Mouse (Mus musculus) heart, embryonic 14.5 days (tissue): ENCODE measurements around the gene Ttc23. TPM values are rescaled to one million over a fixed set of nuclear protein-coding genes. Genes with fewer than 3 reads are reported as not detected.

ENCODE experiments used
- ATAC-seq: fragments of 200-750 bp; cut with Nextera tagmentation; 2 replicates; pipeline ENCODE4 v1.8.0; 2017; ENCODE audit warnings: low read depth, moderate TSS enrichment; ENCODE audit not compliant: insufficient number of reproducible peaks, insufficient read depth, low FRiP score
- H3K27ac ChIP-seq, 2 experiments: fragments of 200-500 bp in 1 of 2; fragments of 300-500 bp in 1 of 2; sonication (generic) in 1 of 2; replicated peaks in 1 of 2; 2 replicates each; pipeline ENCODE4 v1.5.1; 2012 to 2014; ENCODE audit warnings: low read depth in 2 of 2, low read length in 2 of 2, control low read depth in 1 of 2, mild to moderate bottlenecking in 1 of 2, mixed read lengths in 1 of 2; ENCODE audit not compliant: control insufficient read depth in 1 of 2, insufficient read depth in 1 of 2
- H3K27me3 ChIP-seq: fragments of 300-500 bp; sonication (generic); 2 replicates; pipeline ENCODE4 v1.6.1; 2014; ENCODE audit warnings: mild to moderate bottlenecking, low read length, control low read depth; ENCODE audit not compliant: control insufficient read depth, insufficient read depth
- H3K36me3 ChIP-seq: fragments of 300-500 bp; sonication (generic); 2 replicates; pipeline ENCODE4 v1.6.1; 2014; ENCODE audit warnings: mild to moderate bottlenecking, control low read depth, low read length, mixed read lengths; ENCODE audit not compliant: control insufficient read depth, insufficient read depth
- H3K4me1 ChIP-seq, 2 experiments: fragments of 200-500 bp in 1 of 2; fragments of 300-500 bp in 1 of 2; sonication (generic) in 1 of 2; 2 replicates each; pipeline ENCODE4 v1.6.1; 2012 to 2014; ENCODE audit warnings: low read length in 2 of 2, control low read depth in 1 of 2, mixed read lengths in 1 of 2; ENCODE audit not compliant: control insufficient read depth in 2 of 2, insufficient read depth in 2 of 2
- H3K4me2 ChIP-seq: fragments of 300-500 bp; sonication (generic); 2 replicates; pipeline ENCODE4 v1.6.1; 2014; ENCODE audit warnings: mild to moderate bottlenecking, low read length
- H3K4me3 ChIP-seq, 2 experiments: fragments of 200-500 bp in 1 of 2; fragments of 300-500 bp in 1 of 2; sonication (generic) in 1 of 2; 2 replicates each; pipeline ENCODE4 v1.5.1; 2012 to 2014; ENCODE audit warnings: low read length in 2 of 2, mild to moderate bottlenecking in 2 of 2, control low read depth in 1 of 2, low read depth in 1 of 2, moderate library complexity in 1 of 2; ENCODE audit not compliant: control insufficient read depth in 1 of 2, insufficient read depth in 1 of 2
- H3K9ac ChIP-seq: fragments of 300-500 bp; sonication (generic); 2 replicates; pipeline ENCODE4 v1.6.1; 2014; ENCODE audit warnings: mild to moderate bottlenecking, low read length
- H3K9me3 ChIP-seq: fragments of 300-500 bp; sonication (generic); 2 replicates; pipeline ENCODE4 v1.6.1; 2016; ENCODE audit warnings: low read length, control low read depth; ENCODE audit not compliant: control insufficient read depth
- WGBS: fragments of 180-500 bp; shearing (Covaris S2); extraction: QIAGEN DNeasy Blood & Tissue Kit; methylation state at CpG from one replicate; pipeline ENCODE4 v1.1.7; 2014; 5-methylcytosine and 5-hydroxymethylcytosine counted together
- polyA plus RNA-seq: library from polyadenylated mRNA; unstranded; fragments of >200 nt; fragmentation: Nextera tagmentation; extraction: Ambion mirVana; gene quantifications from 2 replicates; pipeline ENCODE4 v1.2.1, GENCODE M21; 2014

Gene Ttc23
- polyA plus RNA-seq, 1 experiment from 2014 or later = 20.9 TPM

DNA sequence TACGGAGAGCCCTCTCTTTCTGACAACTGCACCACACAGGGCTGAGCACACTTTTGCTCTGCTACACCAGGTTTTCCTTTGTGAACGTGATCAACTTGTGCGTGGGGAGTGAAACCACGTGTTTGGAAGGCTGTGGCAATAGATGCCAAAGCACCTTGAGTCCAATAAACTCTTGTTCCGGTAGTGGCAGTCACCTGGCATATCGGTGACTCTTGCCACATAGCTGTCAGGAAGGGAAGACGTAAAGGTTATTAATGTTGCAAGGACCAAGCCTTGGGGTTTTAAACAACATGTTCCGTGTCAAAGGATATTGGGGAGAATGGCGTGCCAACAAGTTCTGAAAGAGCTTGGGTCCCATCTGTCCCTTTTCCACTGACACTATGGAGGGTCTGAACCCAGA lies 125.0 kb downstream of the Ttc23 start:
- H3K4me3 ChIP-seq = no peak overlapping the region
- no peaks in the 10 kb centered on the region for H3K27me3 ChIP-seq
- H3K9ac ChIP-seq = no peak overlapping the region
- H3K4me1 ChIP-seq = peaks cover 2 to 3% of the 10 kb centered on the region in 2 experiments; a peak in 2 of 4 replicates
- WGBS = 87% methylated on average over 9 of the region's 9 CpGs
- H3K9me3 ChIP-seq = no peaks in the 10 kb centered on the region
- H3K27ac ChIP-seq = no peak overlapping the region
- no peaks in the 10 kb centered on the region for H3K36me3 ChIP-seq
- H3K4me2 ChIP-seq = no peak overlapping the region
- no peak for ATAC-seq

DNA sequence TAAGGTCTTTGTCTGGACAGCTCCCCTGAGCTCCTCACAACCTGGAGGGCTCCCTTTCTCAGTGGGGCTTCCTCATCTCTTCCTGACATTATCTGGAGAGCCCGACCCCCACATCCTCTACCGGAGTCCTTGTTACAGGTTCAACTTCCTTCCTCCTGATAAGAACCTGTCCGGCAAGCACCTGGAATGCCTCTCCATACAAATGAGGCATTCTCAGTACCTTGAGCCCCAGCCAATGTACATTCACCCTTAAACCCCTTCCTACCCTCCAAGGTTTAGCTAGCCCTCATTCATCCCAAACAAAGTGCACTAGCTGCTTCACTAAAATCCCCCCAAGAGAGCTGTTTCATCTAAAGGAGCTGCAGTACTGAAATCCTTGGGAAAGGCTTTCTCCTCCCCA lies 128.4 kb downstream of the Ttc23 start:
- H3K36me3 ChIP-seq = no peaks in the 10 kb centered on the region
- peaks cover 2 to 3% of the 10 kb centered on the region in 2 experiments; a peak in 2 of 4 replicates for H3K4me1 ChIP-seq
- no peak overlapping the region for H3K4me3 ChIP-seq
- no peak for ATAC-seq
- 36% methylated on average over 3 of the region's 3 CpGs for WGBS
- H3K9me3 ChIP-seq = no peaks in the 10 kb centered on the region
- no peak overlapping the region for H3K9ac ChIP-seq
- no peaks in the 10 kb centered on the region for H3K27me3 ChIP-seq
- H3K27ac ChIP-seq = no peak overlapping the region
- no peak overlapping the region for H3K4me2 ChIP-seq

GRCm38 (mm10) chr7:67776636-67777305 lies 129.6 kb downstream of the Ttc23 start:
- Histone ChIP-seq H3K4me1 (peaks cover 2% of the 10 kb centered on the region in 2 experiments; a peak in 1 of 4 replicates), H3K27ac (no peak overlapping the region), H3K4me2 (no peak overlapping the region), H3K4me3 (no peak overlapping the region), H3K9me3 (no peaks in the 10 kb centered on the region), H3K9ac (no peak overlapping the region), H3K27me3 (no peaks in the 10 kb centered on the region), H3K36me3 (no peaks in the 10 kb centered on the region)
- 48% methylated on average over 12 of the region's 12 CpGs for WGBS
- ATAC-seq = no peak

GRCm38 (mm10) chr7:67787861-67788260 lies 140.7 kb downstream of the Ttc23 start:
- H3K9ac ChIP-seq = no peak overlapping the region
- 0 out of 4 replicates have a peak, but pooled peaks cover 0 to 3% of the 10 kb centered on the region in 2 experiments for H3K4me1 ChIP-seq
- no peaks in the 10 kb centered on the region for H3K27me3 ChIP-seq
- no peak overlapping the region for H3K4me2 ChIP-seq
- H3K36me3 ChIP-seq = no peaks in the 10 kb centered on the region
- WGBS = 64% methylated on average over 2 of the region's 2 CpGs
- H3K4me3 ChIP-seq = no peak overlapping the region
- ATAC-seq = 0 out of 2 replicates have a peak, but pooled peaks have one; percentile 21
- no peaks in the 10 kb centered on the region for H3K9me3 ChIP-seq
- H3K27ac ChIP-seq = no peak overlapping the region

DNA sequence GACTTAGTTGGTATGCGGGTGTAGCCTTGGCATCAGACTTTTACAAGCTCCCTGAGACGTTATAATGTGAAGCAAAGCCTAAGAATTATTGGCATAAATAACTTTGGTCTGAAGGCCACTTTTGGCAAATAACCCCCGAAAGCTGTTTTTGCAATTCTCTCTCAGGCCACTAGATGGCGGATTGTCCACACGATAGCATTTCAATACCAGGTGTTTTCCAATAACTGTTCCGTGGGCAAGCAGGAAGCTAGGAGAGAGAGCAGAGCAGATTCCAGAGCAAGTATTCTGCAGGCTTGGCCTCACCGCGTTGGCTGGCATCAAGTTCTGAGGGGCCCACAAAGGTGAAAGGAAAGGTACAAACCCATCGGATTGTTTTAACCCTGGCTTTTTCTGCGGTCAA lies 141.5 kb downstream of the Ttc23 start:
- 11% methylated on average over 10 of the region's 10 CpGs for WGBS
- Histone ChIP-seq H3K9me3 (no peaks in the 10 kb centered on the region), H3K36me3 (no peaks in the 10 kb centered on the region), H3K27me3 (no peaks in the 10 kb centered on the region), H3K4me2 (0 out of 2 replicates have a peak overlapping the region, but pooled peaks have one; percentile 21), H3K27ac (no peak overlapping the region), H3K4me3 (no peak overlapping the region), H3K9ac (no peak overlapping the region), H3K4me1 (0 out of 4 replicates have a peak, but pooled peaks cover 0 to 3% of the 10 kb centered on the region in 2 experiments)
- ATAC-seq = no peak

GRCm38 (mm10) chr7:67791256-67791655 lies 144.0 kb downstream of the Ttc23 start:
- ATAC-seq = no peak

GRCm38 (mm10) chr7:67793449-67793848 lies 146.2 kb downstream of the Ttc23 start:
- no peak overlapping the region for H3K4me3 ChIP-seq
- no peak overlapping the region for H3K27ac ChIP-seq
- H3K36me3 ChIP-seq = no peaks in the 10 kb centered on the region
- 78% methylated on average over 7 of the region's 7 CpGs for WGBS
- ATAC-seq = no peak
- peaks cover 10 to 12% of the 10 kb centered on the region in 2 experiments for H3K4me1 ChIP-seq
- no peaks in the 10 kb centered on the region for H3K9me3 ChIP-seq
- H3K27me3 ChIP-seq = no peaks in the 10 kb centered on the region
- H3K9ac ChIP-seq = no peak overlapping the region
- no peak overlapping the region for H3K4me2 ChIP-seq

More at GRCm38 (mm10) chr7:67791256-67791655, 144.0 kb downstream of the Ttc23 start:
- H3K4me3 ChIP-seq = no peak overlapping the region
- no peak overlapping the region for H3K27ac ChIP-seq
- no peak overlapping the region for H3K9ac ChIP-seq
- no peaks in the 10 kb centered on the region for H3K27me3 ChIP-seq
- H3K36me3 ChIP-seq = no peaks in the 10 kb centered on the region
- WGBS = 48% methylated on average over 7 of the region's 7 CpGs
- peaks cover 0 to 3% of the 10 kb centered on the region in 2 experiments; a peak in 1 of 4 replicates for H3K4me1 ChIP-seq
- no peak overlapping the region for H3K4me2 ChIP-seq
- no peaks in the 10 kb centered on the region for H3K9me3 ChIP-seq
